Mouse (Mus musculus) heart, postnatal 0 days (tissue): ENCODE results near the gene Vmp1. TPM values are rescaled to one million over a fixed set of nuclear protein-coding genes. Genes with fewer than 3 reads are reported as not detected.

Experiments
- ATAC-seq: fragments of 200-750 bp; cut with Nextera tagmentation; 2 replicates; pipeline ENCODE4 v1.8.0; 2017; ENCODE audit warnings: low read depth, moderate number of reproducible peaks, moderate library complexity; ENCODE audit not compliant: insufficient read depth
- DNase-seq: peaks from one replicate; pipeline ENCODE4 v3.0.0-alpha.2; 2016; ENCODE audit warnings: low spot score
- H3K27ac ChIP-seq: fragments of 300-500 bp; sonication (generic); 2 replicates; pipeline ENCODE4 v1.5.1; 2014; ENCODE audit warnings: low read depth, mild to moderate bottlenecking
- H3K27me3 ChIP-seq: fragments of 300-500 bp; sonication (generic); 2 replicates; pipeline ENCODE4 v1.6.1; 2014; ENCODE audit warnings: low read length, mixed read lengths; ENCODE audit not compliant: control insufficient read depth, insufficient read depth
- H3K36me3 ChIP-seq: fragments of 300-500 bp; sonication (generic); replicated peaks from 2 replicates; pipeline ENCODE4 v1.6.1; 2014; ENCODE audit warnings: low read length, mixed read lengths; ENCODE audit not compliant: control insufficient read depth, insufficient read depth
- H3K4me1 ChIP-seq: fragments of 300-500 bp; sonication (generic); 2 replicates; pipeline ENCODE4 v1.6.1; 2014; ENCODE audit warnings: antibody characterized with exemption; ENCODE audit not compliant: control insufficient read depth, insufficient read depth
- H3K4me2 ChIP-seq: fragments of 300-500 bp; sonication (generic); 2 replicates; pipeline ENCODE4 v1.6.1; 2014; ENCODE audit warnings: low read depth, mild to moderate bottlenecking, low read length, moderate library complexity
- H3K4me3 ChIP-seq: fragments of 300-500 bp; sonication (generic); 2 replicates; pipeline ENCODE4 v1.5.1; 2014; ENCODE audit warnings: low read depth, low read length
- H3K9ac ChIP-seq: fragments of 300-500 bp; sonication (generic); replicated peaks from 2 replicates; pipeline ENCODE4 v1.6.1; 2014; ENCODE audit warnings: low read depth, low read length, mixed read lengths
- H3K9me3 ChIP-seq: fragments of 300-500 bp; sonication (generic); replicated peaks from 2 replicates; pipeline ENCODE4 v1.6.1; 2016; ENCODE audit warnings: low read length; ENCODE audit not compliant: control insufficient read depth
- CTCF ChIP-seq: IDR thresholded peaks from 2 replicates; pipeline ENCODE4 v1.5.1; 2016; ENCODE audit warnings: antibody characterized with exemption, control low read depth, low read depth
- EP300 ChIP-seq: IDR thresholded peaks from 2 replicates; pipeline ENCODE4 v1.6.1; 2016; ENCODE audit warnings: antibody characterized with exemption, low read depth
- WGBS: fragments of 180-500 bp; shearing (Covaris S2); extraction: QIAGEN DNeasy Blood & Tissue Kit; methylation state at CpG from one replicate; pipeline ENCODE4 v1.1.7; 2014; 5-methylcytosine and 5-hydroxymethylcytosine counted together
- polyA plus RNA-seq: library from polyadenylated mRNA; unstranded; fragments of >200 nt; fragmentation: Nextera tagmentation; extraction: Ambion mirVana; gene quantifications from 2 replicates; pipeline ENCODE4 v1.2.1, GENCODE M21; 2015
- total RNA-seq: library from RNA; depleted of rRNA; stranded (reverse); fragments of >200 nt; gene quantifications from 2 replicates; pipeline ENCODE4 v1.2.3, GENCODE M21; 2014; ENCODE audit warnings: low replicate concordance; rRNA removed

Gene Vmp1
- 48.9 and 51.7 TPM in 2 replicates for total RNA-seq
- 72.1 and 77.9 TPM in 2 replicates for polyA plus RNA-seq

GRCm38 (mm10) chr11:86683395-86684125, at the start of gene Vmp1, which contains the start of gene Ptrh2:
Gene Vmp1, minus strand, starts transcription at chr11:86683836.
Gene Ptrh2, plus strand, starts transcription at chr11:86683985.
- Histone ChIP-seq H3K4me3 (peak within 1 kb of the TSS; percentile 68), H3K27ac (peak within 1 kb of the TSS; percentile 90), H3K4me1 (peaks cover 22% of the 10 kb centered on the region), H3K4me2 (peak within 1 kb of the TSS; percentile 91), H3K36me3 (no peaks in the 10 kb centered on the region; the same call in 1 of the 2 replicates), H3K9ac (peak within 1 kb of the TSS; percentile 78), H3K27me3 (no peaks in the 10 kb centered on the region), H3K9me3 (no peaks in the 10 kb centered on the region)
- under 1% methylated on average over 56 of the region's 56 CpGs for WGBS
- peak; percentile 95 for ATAC-seq
- TF ChIP-seq EP300 (peak; percentile 94), CTCF (no peak)
- DNase-seq: peak; percentile 97

DNA sequence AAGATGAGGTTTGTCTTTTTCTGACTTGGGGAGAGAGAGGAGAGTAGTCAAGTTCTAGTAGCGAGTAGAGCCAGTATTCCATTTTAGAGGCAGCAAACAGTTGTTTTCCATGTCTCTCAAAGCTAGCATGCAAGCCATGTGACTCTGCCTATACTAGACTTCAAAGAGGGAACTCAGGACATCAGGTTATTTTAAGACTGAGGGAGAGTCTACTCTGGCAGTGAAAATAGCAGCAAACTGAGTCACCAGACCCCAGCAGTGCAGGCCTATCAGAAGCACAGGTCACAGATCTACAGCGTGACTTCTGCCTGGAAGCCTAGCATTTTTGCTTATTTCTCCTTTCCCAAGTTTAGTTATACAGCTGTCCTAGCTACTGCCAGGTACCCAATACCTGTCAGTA, 47.8 kb upstream of the Vmp1 start:
- H3K4me1 ChIP-seq: peaks cover 18% of the 10 kb centered on the region
- peak overlapping the region; percentile 14; the same call in 1 of the 2 replicates for H3K4me2 ChIP-seq
- peak overlapping the region; percentile 89 for H3K27ac ChIP-seq
- WGBS: 35% methylated on average over 2 of the region's 2 CpGs
- ATAC-seq (peak; percentile 97), DNase-seq (peak; percentile 88)
- no peaks in the 10 kb centered on the region for H3K27me3 ChIP-seq
- H3K9me3 ChIP-seq: no peaks in the 10 kb centered on the region
- peaks cover 62% of the 10 kb centered on the region for H3K36me3 ChIP-seq
- H3K4me3 ChIP-seq: no peak overlapping the region
- TF ChIP-seq CTCF (no peak), EP300 (peak; percentile 94)
- no peak overlapping the region for H3K9ac ChIP-seq

DNA sequence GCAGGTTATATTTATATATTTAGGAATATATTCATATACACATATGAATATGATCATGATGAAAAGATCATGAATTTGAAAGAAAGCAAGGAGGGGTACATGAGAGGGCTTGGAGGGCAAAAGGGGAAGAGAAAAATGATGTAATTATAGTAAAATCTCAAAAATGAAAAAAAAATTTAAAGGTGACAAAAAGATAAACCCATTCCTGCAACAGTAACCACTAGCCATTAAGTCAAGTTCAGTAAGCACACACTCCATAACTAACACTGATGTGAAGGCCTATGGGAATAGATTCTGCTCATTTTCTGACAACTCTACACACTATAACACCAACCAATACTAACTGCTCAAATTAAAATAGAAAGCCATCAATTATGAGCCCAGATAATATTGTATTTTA, 42.0 kb upstream of the Vmp1 start:
- H3K4me1 ChIP-seq: peaks cover under 1% of the 10 kb centered on the region
- TF ChIP-seq CTCF: no peak
- no peak for TF ChIP-seq EP300
- H3K4me2 ChIP-seq: no peak overlapping the region
- ATAC-seq: no peak
- no peaks in the 10 kb centered on the region for H3K27me3 ChIP-seq
- no peak for DNase-seq
- H3K27ac ChIP-seq: no peak overlapping the region
- no peak overlapping the region for H3K9ac ChIP-seq
- H3K36me3 ChIP-seq: peaks cover 70% of the 10 kb centered on the region
- H3K4me3 ChIP-seq: no peak overlapping the region
- no peaks in the 10 kb centered on the region for H3K9me3 ChIP-seq

- Histone ChIP-seq H3K27me3 (no peaks in the 10 kb centered on the region), H3K36me3 (peaks cover 72% of the 10 kb centered on the region), H3K4me3 (no peak overlapping the region), H3K9me3 (no peaks in the 10 kb centered on the region), H3K4me1 (no peaks in the 10 kb centered on the region), H3K27ac (no peak overlapping the region), H3K9ac (no peak overlapping the region), H3K4me2 (no peak overlapping the region)
- no peak for ATAC-seq
- no peak for DNase-seq
- WGBS: 68% methylated on average over 7 of the region's 7 CpGs
- TF ChIP-seq EP300 (no peak), CTCF (no peak)
Observed at GRCm38 (mm10) chr11:86724982-86725381, 41.3 kb upstream of the Vmp1 start.

- Histone ChIP-seq H3K4me1 (no peaks in the 10 kb centered on the region), H3K36me3 (peaks cover 73% of the 10 kb centered on the region), H3K4me2 (no peak overlapping the region), H3K9me3 (no peaks in the 10 kb centered on the region), H3K4me3 (no peak overlapping the region), H3K27ac (no peak overlapping the region), H3K27me3 (no peaks in the 10 kb centered on the region), H3K9ac (no peak overlapping the region)
- no peak for ATAC-seq
- TF ChIP-seq CTCF: no peak
- WGBS: 84% methylated on average over 3 of the region's 3 CpGs
- no peak for DNase-seq
Observed at GRCm38 (mm10) chr11:86724004-86724403, 40.4 kb upstream of the Vmp1 start.

GRCm38 (mm10) chr11:86719390-86719789, 35.8 kb upstream of the Vmp1 start:
- no peak for DNase-seq
- peaks cover 81% of the 10 kb centered on the region for H3K36me3 ChIP-seq
- no peak overlapping the region for H3K4me3 ChIP-seq
- WGBS: 84% methylated on average over 8 of the region's 8 CpGs
- no peak overlapping the region for H3K27ac ChIP-seq
- no peak overlapping the region for H3K9ac ChIP-seq
- TF ChIP-seq EP300 (no peak), CTCF (no peak)
- H3K27me3 ChIP-seq: no peaks in the 10 kb centered on the region
- H3K9me3 ChIP-seq: no peaks in the 10 kb centered on the region
- H3K4me1 ChIP-seq: no peaks in the 10 kb centered on the region
- H3K4me2 ChIP-seq: no peak overlapping the region
- ATAC-seq: no peak
